Mouse (Mus musculus) layer of hippocampus, adult 8-10 months (tissue): ENCODE data around the gene Dhx8. TPM values are rescaled to one million over a fixed set of nuclear protein-coding genes. Genes with fewer than 3 reads are reported as not detected.

Experiments used
- DNase-seq, 2 experiments: peaks; one replicate each; pipeline ENCODE4 v3.0.0; 2022; ENCODE audit warnings: low spot score in 2 of 2
- total RNA-seq, 4 experiments: library from RNA; stranded (reverse); gene quantifications; 2 replicates each; pipeline ENCODE4 v1.2.4; 2022

Dhx8 gene
- total RNA-seq, 4 experiments from 2014 or later, result 31.2 to 38.3 (median 35.3) TPM

DNA sequence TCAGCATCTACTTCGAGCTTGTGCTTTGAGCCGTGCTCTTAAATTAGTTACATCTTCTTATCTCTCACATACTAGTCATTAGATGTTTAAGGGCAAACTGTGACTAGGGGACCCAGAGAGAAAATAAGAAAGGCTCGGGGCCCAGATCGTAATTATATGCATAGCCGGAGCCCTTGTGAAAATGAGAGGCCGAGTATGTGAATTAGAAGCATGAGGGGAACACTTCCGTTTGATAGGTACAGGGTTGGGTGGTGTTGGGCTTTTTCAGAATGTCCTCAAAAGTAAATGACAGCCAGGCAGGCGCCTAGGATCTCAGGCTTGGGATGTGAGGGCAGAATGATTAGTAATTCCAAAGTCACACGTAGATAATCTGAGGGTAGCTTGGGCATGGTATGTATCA is 877 bp downstream of the Dhx8 start:
- DNase-seq, result no peak

DNA sequence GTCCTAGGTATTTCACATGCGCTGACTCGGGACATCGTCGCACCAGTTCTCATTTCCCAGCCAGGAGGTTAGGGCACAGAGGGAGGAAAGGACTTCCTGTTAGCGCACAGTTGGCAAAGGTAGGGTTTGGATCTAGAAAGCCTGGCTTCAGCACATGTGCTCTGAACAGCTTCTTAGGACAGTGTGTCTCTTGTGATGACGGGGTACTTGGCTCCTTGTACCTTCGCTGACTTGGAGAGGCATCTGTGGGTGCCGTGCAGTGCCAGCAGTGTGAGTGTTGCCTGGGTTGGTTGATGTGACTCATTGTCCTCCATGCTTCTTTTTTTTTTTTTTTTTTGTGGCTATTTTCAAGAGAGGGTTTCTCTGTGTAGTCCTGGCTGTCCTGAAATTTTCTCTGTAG is 23.9 kb downstream of the Dhx8 start:
- peak in 1 of 2 experiments; percentile 26 for DNase-seq

- DNase-seq, result no peak
Measured at GRCm38 (mm10) chr11:101757366-101757765, 24.6 kb downstream of the Dhx8 start.

- peak; percentile 56 to 64 for DNase-seq
Measured at GRCm38 (mm10) chr11:101758431-101758830, 25.7 kb downstream of the Dhx8 start.

GRCm38 (mm10) chr11:101759530-101759929 is 26.8 kb downstream of the Dhx8 start:
- DNase-seq, result no peak

DNA sequence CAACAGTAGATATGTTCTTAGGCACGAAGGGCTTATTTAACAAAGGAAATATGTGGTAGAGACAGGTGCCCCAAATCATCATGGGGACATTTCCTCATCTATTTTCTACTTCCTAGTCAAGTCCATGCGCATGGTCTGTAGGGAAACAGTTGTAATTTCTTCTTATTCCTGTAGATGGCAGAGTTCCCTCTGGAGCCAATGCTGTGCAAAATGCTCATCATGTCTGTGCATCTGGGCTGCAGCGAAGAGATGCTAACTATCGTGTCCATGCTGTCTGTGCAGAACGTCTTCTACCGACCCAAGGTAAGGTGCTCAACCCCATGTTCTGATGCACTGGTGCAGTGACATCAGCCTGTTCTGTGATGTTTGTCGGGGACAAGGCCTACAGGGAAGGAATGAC is 31.0 kb downstream of the Dhx8 start:
- DNase-seq, result peak in 1 of 2 experiments; percentile 42

DNA sequence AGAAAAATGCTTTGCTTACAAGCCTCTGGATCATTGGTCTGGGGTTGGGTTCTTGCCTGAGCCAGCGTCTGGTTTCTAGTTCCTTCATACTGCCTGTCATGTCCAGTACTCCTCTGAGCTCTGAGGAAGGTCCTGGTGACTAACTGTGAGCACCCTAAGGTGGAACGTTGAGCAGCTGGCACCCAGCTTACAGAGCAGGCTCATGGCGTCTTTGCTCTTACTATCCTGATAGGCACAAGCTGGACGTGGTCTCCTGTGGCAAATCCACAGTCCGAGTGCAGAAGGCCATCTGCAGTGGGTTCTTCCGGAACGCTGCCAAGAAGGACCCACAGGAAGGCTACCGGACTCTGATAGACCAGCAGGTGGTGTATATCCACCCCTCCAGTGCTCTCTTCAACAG is 31.8 kb downstream of the Dhx8 start:
- DNase-seq, result no peak

- DNase-seq, result no peak
Measured at GRCm38 (mm10) chr11:101767326-101767725, 34.6 kb downstream of the Dhx8 start.

- no peak for DNase-seq
Measured at GRCm38 (mm10) chr11:101768721-101769120, 36.0 kb downstream of the Dhx8 start.

DNA sequence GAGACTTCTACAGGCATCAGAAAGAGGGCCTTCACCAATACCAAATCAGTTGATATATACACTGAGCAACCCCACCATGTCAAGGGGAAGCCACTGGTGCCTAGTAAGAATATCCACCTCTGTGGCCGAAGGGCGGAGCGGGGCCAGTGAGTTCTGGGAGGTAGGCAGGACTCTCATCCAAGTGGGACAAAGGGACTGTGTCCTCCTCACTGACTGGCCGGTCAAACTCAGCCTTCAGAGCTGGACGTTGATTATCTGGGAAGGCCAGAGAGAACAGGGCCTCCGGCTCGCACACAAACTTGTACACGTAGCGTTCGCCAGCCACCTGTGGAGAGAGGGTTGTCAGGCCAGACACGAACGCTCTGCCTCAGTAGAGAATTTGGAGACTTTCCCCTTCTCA is 37.5 kb downstream of the Dhx8 start:
- DNase-seq, result no peak

GRCm38 (mm10) chr11:101772027-101772426 is 39.3 kb downstream of the Dhx8 start:
- no peak for DNase-seq

- no peak for DNase-seq
Measured at GRCm38 (mm10) chr11:101772449-101772848, 39.7 kb downstream of the Dhx8 start.

- no peak for DNase-seq
Measured at GRCm38 (mm10) chr11:101776846-101777245, 44.1 kb downstream of the Dhx8 start.

- DNase-seq, result peak in 1 of 2 experiments; percentile 53
Measured at GRCm38 (mm10) chr11:101783135-101783534, 50.4 kb downstream of the Dhx8 start.

GRCm38 (mm10) chr11:101783584-101783983 is 50.9 kb downstream of the Dhx8 start:
- no peak for DNase-seq

DNA sequence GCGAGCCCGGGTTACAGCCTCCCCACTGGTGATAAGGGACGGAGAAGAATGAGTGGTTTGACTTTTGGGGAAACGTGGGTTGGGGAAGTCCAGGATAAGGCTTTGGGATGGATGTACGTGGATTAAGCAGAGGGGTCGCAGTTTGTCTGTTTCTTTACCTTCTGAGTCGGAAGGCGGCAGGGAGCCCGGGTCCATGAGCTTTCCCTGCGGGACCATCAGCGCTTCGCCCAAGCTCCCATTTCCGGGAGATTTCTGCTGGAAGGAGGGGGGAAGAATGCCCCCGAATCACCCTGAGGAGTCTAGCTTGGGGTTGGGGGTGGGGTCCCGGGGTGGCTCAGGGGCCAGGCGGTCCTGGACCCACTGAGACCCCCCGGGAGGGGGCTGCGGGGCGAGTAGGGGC is 51.4 kb downstream of the Dhx8 start:
- DNase-seq, result no peak

- no peak for DNase-seq
Measured at GRCm38 (mm10) chr11:101784488-101785142, 51.9 kb downstream of the Dhx8 start.

GRCm38 (mm10) chr11:101785143-101785851 is 52.6 kb downstream of the Dhx8 start, which contains the start of gene Etv4:
TSS of gene Etv4 (minus strand) at chr11:101785371.
- DNase-seq, result peak; percentile 83 to 92

DNA sequence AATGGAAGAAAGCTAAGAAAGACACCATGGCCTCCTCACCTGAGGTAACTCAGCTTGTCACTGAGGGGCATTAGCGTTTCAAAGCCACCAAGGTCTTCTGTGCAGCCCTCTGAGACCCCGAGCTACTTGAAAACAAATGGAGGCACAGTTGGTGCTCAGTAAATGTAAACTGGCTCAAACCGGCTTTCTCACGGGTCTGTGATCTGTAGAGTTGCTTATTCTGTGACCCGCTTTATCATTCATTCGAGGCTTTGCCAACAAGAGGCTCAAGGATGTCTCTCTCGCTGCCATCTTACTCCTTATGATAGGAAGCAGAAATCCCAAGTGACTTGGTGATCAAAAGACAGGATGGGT is 53.1 kb downstream of the Dhx8 start:
- no peak for DNase-seq

DNA sequence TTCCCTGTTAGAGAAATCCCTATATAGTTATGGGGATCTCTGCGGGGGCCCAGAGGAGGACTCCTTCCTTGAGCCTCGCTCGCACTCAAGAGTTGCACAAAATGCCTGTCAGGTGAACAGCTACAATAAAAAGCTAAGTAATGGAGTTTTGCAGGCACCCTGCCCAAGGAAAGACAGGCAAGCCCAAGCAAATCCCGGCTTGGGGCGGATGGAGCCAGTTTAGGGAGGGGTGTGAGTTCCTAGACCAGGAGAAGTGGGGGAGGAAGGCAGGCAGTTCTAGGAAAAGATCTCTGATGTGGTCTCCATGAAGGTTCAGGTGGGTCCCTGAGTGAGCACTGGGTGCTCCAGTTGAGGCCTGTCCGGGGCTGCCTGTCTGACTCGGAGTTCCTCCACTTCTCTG is 53.9 kb downstream of the Dhx8 start:
- no peak for DNase-seq

- no peak for DNase-seq
Measured at GRCm38 (mm10) chr11:101787432-101787831, 54.7 kb downstream of the Dhx8 start.

GRCm38 (mm10) chr11:101790811-101791526 is 58.2 kb downstream of the Dhx8 start:
- no peak for DNase-seq
